Mouse (Mus musculus) embryonic facial prominence, embryonic 14.5 days (tissue): ENCODE measurements around the gene Nobox. TPM values are rescaled to one million over a fixed set of nuclear protein-coding genes. Genes with fewer than 3 reads are reported as not detected.
A peak's percentile ranks its signal among the peaks of the same experiment; 100 is the strongest.

Experiments
- ATAC-seq: fragments of 200-750 bp; cut with Nextera tagmentation; 2 replicates; pipeline ENCODE4 v1.8.0; 2017; ENCODE audit warnings: low read depth, moderate number of reproducible peaks, moderate TSS enrichment
- DNase-seq: peaks from one replicate; pipeline ENCODE4 v3.0.0-alpha.2; 2015; ENCODE audit warnings: low spot score
- H3K27ac ChIP-seq: fragments of 300-500 bp; sonication (generic); replicated peaks from 2 replicates; pipeline ENCODE4 v1.5.1; 2014; ENCODE audit warnings: low read depth, mild to moderate bottlenecking, low read length, moderate library complexity
- H3K27me3 ChIP-seq: fragments of 300-500 bp; sonication (generic); replicated peaks from 2 replicates; pipeline ENCODE4 v1.6.1; 2014; ENCODE audit warnings: low read length; ENCODE audit not compliant: control insufficient read depth, insufficient read depth
- H3K36me3 ChIP-seq: fragments of 300-500 bp; sonication (generic); 2 replicates; pipeline ENCODE4 v1.6.1; 2014; ENCODE audit warnings: low read length, mixed read lengths; ENCODE audit not compliant: control insufficient read depth, insufficient read depth
- H3K4me1 ChIP-seq: fragments of 300-500 bp; sonication (generic); 2 replicates; pipeline ENCODE4 v1.6.1; 2014; ENCODE audit warnings: antibody characterized with exemption, low read length; ENCODE audit not compliant: control insufficient read depth, insufficient read depth
- H3K4me2 ChIP-seq: fragments of 300-500 bp; sonication (generic); 2 replicates; pipeline ENCODE4 v1.6.1; 2014; ENCODE audit warnings: low read depth, mild to moderate bottlenecking, low read length, moderate library complexity, mixed read lengths
- H3K4me3 ChIP-seq: fragments of 300-500 bp; sonication (generic); 2 replicates; pipeline ENCODE4 v1.5.1; 2014; ENCODE audit warnings: low read depth, mild to moderate bottlenecking, low read length
- H3K9ac ChIP-seq: fragments of 300-500 bp; sonication (generic); 2 replicates; pipeline ENCODE4 v1.6.1; 2014; ENCODE audit warnings: low read depth, mild to moderate bottlenecking, low read length, moderate library complexity, mixed read lengths
- H3K9me3 ChIP-seq: fragments of 300-500 bp; sonication (generic); 2 replicates; pipeline ENCODE4 v1.6.1; 2016; ENCODE audit warnings: low read length; ENCODE audit not compliant: control insufficient read depth
- WGBS: fragments of 180-500 bp; shearing (Covaris S2); extraction: QIAGEN DNeasy Blood & Tissue Kit; methylation state at CpG from one replicate; pipeline ENCODE4 v1.1.7; 2014; 5-methylcytosine and 5-hydroxymethylcytosine counted together
- polyA plus RNA-seq: library from polyadenylated mRNA; unstranded; fragments of >200 nt; fragmentation: Nextera tagmentation; extraction: Ambion mirVana; gene quantifications from 2 replicates; pipeline ENCODE4 v1.2.1, GENCODE M21; 2014

Gene Nobox
- polyA plus RNA-seq = not detected in 2 replicates

DNA sequence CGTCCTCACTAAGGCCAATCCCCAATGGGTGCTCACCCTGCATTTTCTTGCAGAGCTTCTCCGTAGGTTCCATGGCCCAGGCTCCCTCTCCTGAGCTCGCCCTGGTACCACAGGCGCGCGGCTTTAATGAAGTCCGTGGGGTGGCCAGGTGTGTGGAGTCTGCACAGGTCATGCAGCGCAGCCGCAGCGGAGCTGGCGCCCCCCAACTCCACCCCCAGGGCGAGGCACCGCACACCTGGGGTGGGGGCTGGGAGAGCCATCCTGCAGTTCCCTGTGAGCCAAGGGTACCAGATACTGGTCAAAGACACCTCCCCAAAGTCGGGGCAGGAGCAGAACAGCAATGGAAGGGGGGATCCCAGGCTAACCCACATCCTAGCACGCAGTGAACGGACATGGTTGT, at the start of gene Nobox:
TSS of gene Nobox (minus strand) at position 101 of the 400 bp plus-strand sequence.
- H3K36me3 ChIP-seq = no peaks in the 10 kb centered on the region
- DNase-seq (no peak), ATAC-seq (no peak)
- no peaks in the 10 kb centered on the region for H3K9me3 ChIP-seq
- WGBS = 62% methylated on average over 16 of the region's 16 CpGs
- H3K27me3 ChIP-seq = no peaks in the 10 kb centered on the region
- H3K4me1 ChIP-seq = no peaks in the 10 kb centered on the region
- H3K27ac ChIP-seq = no peak within 1 kb of the TSS
- H3K4me3 ChIP-seq = no peak within 1 kb of the TSS
- H3K4me2 ChIP-seq = no peak within 1 kb of the TSS
- no peak within 1 kb of the TSS for H3K9ac ChIP-seq

GRCm38 (mm10) chr6:43354562-43355241, 45.3 kb upstream of the Nobox start:
- ATAC-seq = no peak
- H3K36me3 ChIP-seq = no peaks in the 10 kb centered on the region

GRCm38 (mm10) chr6:43353446-43353845, 44.1 kb upstream of the Nobox start:
- no peaks in the 10 kb centered on the region for H3K4me1 ChIP-seq
- no peak for ATAC-seq
- no peaks in the 10 kb centered on the region for H3K9me3 ChIP-seq
- 86% methylated on average over 4 of the region's 4 CpGs for WGBS
- H3K27ac ChIP-seq = no peak overlapping the region
- H3K36me3 ChIP-seq = no peaks in the 10 kb centered on the region
- no peak overlapping the region for H3K4me3 ChIP-seq
- DNase-seq = no peak
- H3K9ac ChIP-seq = no peak overlapping the region
- no peak overlapping the region for H3K4me2 ChIP-seq
- no peaks in the 10 kb centered on the region for H3K27me3 ChIP-seq

More at GRCm38 (mm10) chr6:43354562-43355241, 45.3 kb upstream of the Nobox start:
- no peak overlapping the region for H3K9ac ChIP-seq
- H3K9me3 ChIP-seq = no peaks in the 10 kb centered on the region
- H3K4me1 ChIP-seq = no peaks in the 10 kb centered on the region
- H3K4me3 ChIP-seq = no peak overlapping the region
- DNase-seq = no peak
- no peaks in the 10 kb centered on the region for H3K27me3 ChIP-seq
- WGBS = 84% methylated on average over 9 of the region's 9 CpGs
- H3K4me2 ChIP-seq = no peak overlapping the region
- H3K27ac ChIP-seq = no peak overlapping the region

DNA sequence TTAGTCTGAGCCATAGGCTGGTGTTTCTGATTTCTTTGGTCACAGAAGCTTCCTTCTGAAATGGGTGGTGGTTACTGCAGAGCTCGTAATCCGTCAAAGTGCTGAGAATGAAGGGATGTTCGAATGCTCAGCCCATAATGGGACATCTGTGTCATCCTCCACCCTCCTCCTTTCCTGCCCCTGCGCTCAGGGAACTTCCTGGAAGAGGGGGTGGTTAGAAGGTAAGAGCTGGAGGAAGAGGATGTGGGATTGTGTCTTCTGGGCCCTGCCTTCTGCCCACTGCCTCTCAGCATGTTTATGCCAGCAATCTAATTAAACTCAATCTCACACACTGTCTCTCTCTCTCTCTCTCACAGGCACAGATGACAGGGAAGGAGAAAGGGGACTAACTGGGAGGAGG, 39.7 kb upstream of the Nobox start:
- no peaks in the 10 kb centered on the region for H3K27me3 ChIP-seq
- WGBS = 73% methylated on average over 4 of the region's 4 CpGs
- H3K9ac ChIP-seq = no peak overlapping the region
- H3K4me1 ChIP-seq = no peaks in the 10 kb centered on the region
- H3K4me2 ChIP-seq = no peak overlapping the region
- H3K4me3 ChIP-seq = no peak overlapping the region
- H3K36me3 ChIP-seq = no peaks in the 10 kb centered on the region
- DNase-seq (no peak), ATAC-seq (no peak)
- H3K27ac ChIP-seq = no peak overlapping the region
- H3K9me3 ChIP-seq = no peaks in the 10 kb centered on the region

GRCm38 (mm10) chr6:43347637-43348036, 38.3 kb upstream of the Nobox start:
- WGBS = 97% methylated on average over 1 of the region's 1 CpGs
- no peak for DNase-seq
- Histone ChIP-seq H3K27me3 (no peaks in the 10 kb centered on the region), H3K27ac (no peak overlapping the region), H3K9ac (no peak overlapping the region), H3K4me1 (no peaks in the 10 kb centered on the region), H3K36me3 (no peaks in the 10 kb centered on the region), H3K9me3 (no peaks in the 10 kb centered on the region), H3K4me3 (no peak overlapping the region), H3K4me2 (no peak overlapping the region)
- ATAC-seq = no peak

- ATAC-seq (no peak), DNase-seq (no peak)
- no peak overlapping the region for H3K27ac ChIP-seq
- 52% methylated on average over 1 of the region's 1 CpGs for WGBS
- H3K27me3 ChIP-seq = no peaks in the 10 kb centered on the region
- H3K4me2 ChIP-seq = no peak overlapping the region
- H3K9me3 ChIP-seq = no peaks in the 10 kb centered on the region
- H3K4me1 ChIP-seq = no peaks in the 10 kb centered on the region
- no peak overlapping the region for H3K9ac ChIP-seq
- H3K4me3 ChIP-seq = no peak overlapping the region
- no peaks in the 10 kb centered on the region for H3K36me3 ChIP-seq
These were observed 33.7 kb upstream of the Nobox start for GRCm38 (mm10) chr6:43343006-43343405.

GRCm38 (mm10) chr6:43342386-43342785, 33.0 kb upstream of the Nobox start:
- ATAC-seq (no peak), DNase-seq (no peak)
- no peaks in the 10 kb centered on the region for H3K36me3 ChIP-seq
- no peaks in the 10 kb centered on the region for H3K9me3 ChIP-seq
- H3K27ac ChIP-seq = no peak overlapping the region
- no peak overlapping the region for H3K9ac ChIP-seq
- no peaks in the 10 kb centered on the region for H3K27me3 ChIP-seq
- 49% methylated on average over 2 of the region's 2 CpGs for WGBS
- no peak overlapping the region for H3K4me3 ChIP-seq
- H3K4me1 ChIP-seq = no peaks in the 10 kb centered on the region
- H3K4me2 ChIP-seq = no peak overlapping the region

DNA sequence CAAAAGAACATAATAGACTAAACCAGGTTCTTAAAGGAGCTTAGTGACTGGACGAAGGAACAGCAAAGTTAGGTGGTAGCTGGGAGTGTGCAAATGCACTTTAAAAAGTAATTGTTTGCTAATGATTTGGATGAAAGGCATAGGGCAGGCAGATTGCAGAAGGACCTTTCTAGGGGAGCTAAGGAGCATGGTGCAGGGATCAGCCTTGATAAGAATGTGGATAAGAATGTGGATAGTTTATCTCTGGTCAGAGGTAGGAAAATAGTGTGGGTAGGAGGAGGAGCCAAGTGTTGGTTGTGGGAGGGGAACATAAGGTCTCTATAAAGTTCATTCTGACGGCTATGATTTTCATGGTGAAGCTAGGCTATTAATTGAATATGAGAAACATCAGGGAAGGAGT, 29.4 kb upstream of the Nobox start:
- DNase-seq = no peak
- no peaks in the 10 kb centered on the region for H3K27me3 ChIP-seq

GRCm38 (mm10) chr6:43337491-43337961, 28.2 kb upstream of the Nobox start:
- H3K9ac ChIP-seq = no peak overlapping the region
- H3K27ac ChIP-seq = no peak overlapping the region
- H3K9me3 ChIP-seq = no peaks in the 10 kb centered on the region
- DNase-seq (peak; percentile 69), ATAC-seq (peak; percentile 92)
- no peaks in the 10 kb centered on the region for H3K27me3 ChIP-seq
- WGBS = 37% methylated on average over 10 of the region's 10 CpGs
- no peaks in the 10 kb centered on the region for H3K36me3 ChIP-seq
- no peak overlapping the region for H3K4me2 ChIP-seq
- H3K4me1 ChIP-seq = no peaks in the 10 kb centered on the region
- no peak overlapping the region for H3K4me3 ChIP-seq

More for the DNA sequence above, 29.4 kb upstream of the Nobox start:
- Histone ChIP-seq H3K9ac (no peak overlapping the region), H3K27ac (no peak overlapping the region), H3K9me3 (no peaks in the 10 kb centered on the region), H3K4me2 (no peak overlapping the region), H3K36me3 (no peaks in the 10 kb centered on the region), H3K4me1 (no peaks in the 10 kb centered on the region), H3K4me3 (no peak overlapping the region)
- WGBS = 52% methylated on average over 2 of the region's 2 CpGs
- no peak for ATAC-seq
